Comparison of ENCODE assay signal across 15 mouse cellular contexts in genomic region chr8:79935793-79936192, GRCm38 (mm10).
DNase-seq lines count a peak whose midpoint lies in the region; ATAC-seq and TF ChIP-seq lines count a peak whose summit lies in the region.
"Had no signal": no experiment of that assay in that cellular context is flagged by ENCODE, and none has a peak within 500 bp of the region (broad histone marks: within the 10 kb centered on the region; RNA-seq: fewer than 3 reads in every experiment).

No protein-coding gene starts in this region.

- H3K27ac ChIP-seq in limb, embryonic 13.5 days = no peak overlapping the region
- H3K27ac ChIP-seq in limb, embryonic 10.5 days = no peak overlapping the region
- H3K27ac ChIP-seq in ES-E14 (ENCODE audit: insufficient read depth, low read depth, low read length, poor library complexity, severe bottlenecking) = no peak overlapping the region
- H3K27ac ChIP-seq in embryonic facial prominence, embryonic 10.5 days (replicated peaks) = no peak overlapping the region
- H3K27ac ChIP-seq: limb, embryonic 15.5 days had no signal

- H3K36me3 ChIP-seq in limb, embryonic 13.5 days = 0 out of 2 replicates have a peak, but pooled peaks cover 3% of the 10 kb centered on the region
- no peaks in the 10 kb centered on the region for H3K36me3 ChIP-seq in limb, embryonic 10.5 days
- H3K36me3 ChIP-seq in ES-E14 (ENCODE audit: control insufficient read depth, insufficient read depth, low read length, poor library complexity, severe bottlenecking) = no peaks in the 10 kb centered on the region
- H3K36me3 ChIP-seq in embryonic facial prominence, embryonic 10.5 days (replicated peaks) = no peaks in the 10 kb centered on the region
- H3K36me3 ChIP-seq: limb, embryonic 15.5 days had no signal

- no peak overlapping the region for H3K9ac ChIP-seq in limb, embryonic 13.5 days
- H3K9ac ChIP-seq in ES-E14 (ENCODE audit: insufficient read depth, low read depth, low read length, poor library complexity, severe bottlenecking) = no peak overlapping the region
- H3K9ac ChIP-seq: limb, embryonic 15.5 days had no signal

- peak; percentile 8 for DNase-seq in heart, adult 11 months
- no peak for DNase-seq in heart, postnatal 25 days (ENCODE audit: low spot score)
- no peak for DNase-seq in limb, embryonic 10.5 days (ENCODE audit: low spot score)
- DNase-seq in ES-E14 (ENCODE audit: low read depth, low spot score) = peak; percentile 6
- DNase-seq in embryonic facial prominence, embryonic 10.5 days (ENCODE audit: low spot score) = peak; percentile 48
- no peak for DNase-seq in adrenal gland, postnatal 4 days (ENCODE audit: low spot score in 2 of 2)
- DNase-seq: adrenal gland, adult 2 months; cerebellum, adult 18-20 months; gastrocnemius, postnatal 25 days; heart, postnatal 4 days; lung, adult 2 months had no signal

- H3K4me1 ChIP-seq in limb, embryonic 13.5 days = peaks cover 10% of the 10 kb centered on the region
- peaks cover 19% of the 10 kb centered on the region for H3K4me1 ChIP-seq in limb, embryonic 10.5 days
- H3K4me1 ChIP-seq in ES-E14 (ENCODE audit: control insufficient read depth in 2 of 2, insufficient read depth in 2 of 2, low read length in 2 of 2, poor library complexity in 1 of 2) = no peaks in the 10 kb centered on the region
- peaks cover 25% of the 10 kb centered on the region for H3K4me1 ChIP-seq in embryonic facial prominence, embryonic 10.5 days

- 51% methylated on average over 7 of the region's 7 CpGs for WGBS in limb, embryonic 13.5 days
- WGBS in limb, embryonic 10.5 days = 57% methylated on average over 7 of the region's 7 CpGs
- 42% methylated on average over 7 of the region's 7 CpGs for WGBS in embryonic facial prominence, embryonic 10.5 days

- H3K4me3 ChIP-seq in limb, embryonic 13.5 days = no peak overlapping the region
- no peak overlapping the region for H3K4me3 ChIP-seq in limb, embryonic 10.5 days
- no peak overlapping the region for H3K4me3 ChIP-seq in ES-E14 (ENCODE audit: insufficient read depth in 1 of 2, low read depth in 1 of 2, low read length in 2 of 2, poor library complexity in 1 of 2, severe bottlenecking in 1 of 2)
- no peak overlapping the region for H3K4me3 ChIP-seq in embryonic facial prominence, embryonic 10.5 days
- H3K4me3 ChIP-seq: limb, embryonic 15.5 days had no signal

- H3K9me3 ChIP-seq in limb, embryonic 13.5 days = 0 out of 2 replicates have a peak, but pooled peaks cover 9% of the 10 kb centered on the region
- H3K9me3 ChIP-seq in limb, embryonic 10.5 days (replicated peaks) = no peaks in the 10 kb centered on the region
- no peaks in the 10 kb centered on the region for H3K9me3 ChIP-seq in ES-E14 (ENCODE audit: control insufficient read depth, insufficient read depth, low read depth, low read length)
- H3K9me3 ChIP-seq in embryonic facial prominence, embryonic 10.5 days = no peaks in the 10 kb centered on the region; the same call in 1 of the 2 replicates
- H3K9me3 ChIP-seq: limb, embryonic 15.5 days had no signal

- intact Hi-C loops in heart, postnatal 25 days (cut with DNase I) = no loop called here

- 0 out of 2 replicates have a peak, but pooled peaks cover 6% of the 10 kb centered on the region for H3K27me3 ChIP-seq in limb, embryonic 13.5 days
- no peaks in the 10 kb centered on the region for H3K27me3 ChIP-seq in limb, embryonic 10.5 days (ENCODE audit: low read depth, poor library complexity, severe bottlenecking)
- no peaks in the 10 kb centered on the region for H3K27me3 ChIP-seq in embryonic facial prominence, embryonic 10.5 days (replicated peaks; ENCODE audit: low read depth, poor library complexity, severe bottlenecking)
- H3K27me3 ChIP-seq: limb, embryonic 15.5 days had no signal

- H3K4me2 ChIP-seq in limb, embryonic 13.5 days (replicated peaks) = no peak overlapping the region
- H3K4me2 ChIP-seq: heart, embryonic 11.5 days; limb, embryonic 15.5 days had no signal

- in situ Hi-C loops in ES-E14 (cut with MboI; ENCODE audit: low sequenced_read_pairs in 2 of 2, unreplicated experiment in 2 of 2) = no loop called here

- peak; percentile 24; the same call in 1 of the 2 replicates for ATAC-seq in limb, embryonic 13.5 days (ENCODE audit: low FRiP score, low read depth)
- no peak for ATAC-seq in CD4-positive, CD25-positive, alpha-beta regulatory T cell, adult 4 months

TF ChIP-seq in ES-E14, 5 proteins besides CTCF, POLR2A, EP300 and RAD21:
- TF ChIP-seq ZNF384 (IDR thresholded peaks at IDR 0.05; ENCODE audit: low read depth, low read length) (no peak), MAFK (IDR thresholded peaks at IDR 0.05; ENCODE audit: insufficient read depth, low read depth, low read length) (no peak), HCFC1 (IDR thresholded peaks at IDR 0.05; ENCODE audit: borderline replicate concordance, insufficient read depth, low read length) (no peak), ZC3H11A (IDR thresholded peaks at IDR 0.05; ENCODE audit: borderline replicate concordance, low read depth, low read length) (no peak), CHD2 (IDR thresholded peaks at IDR 0.05; ENCODE audit: low read depth, low read length) (no peak)

Comparison
In these comparisons a context has a peak if more than half of its experiments do, and no peak if none do; other contexts are left out.
1. DNase-seq: peak in heart, adult 11 months (single experiment), ES-E14 (single experiment) and embryonic facial prominence, embryonic 10.5 days (single experiment); none in heart, postnatal 25 days (single experiment), limb, embryonic 10.5 days (single experiment) and adrenal gland, postnatal 4 days (0 of 2).